Mouse (Mus musculus) spleen, adult 18-20 months (tissue): ENCODE results near the gene Fgfr2.

Experiments
- DNase-seq, 2 experiments: peaks; one replicate each; pipeline ENCODE4 v3.0.0; 2022; ENCODE audit warnings: mixed read lengths in 2 of 2

Fgfr2 gene

GRCm38 (mm10) chr7:132813416-132814088, 309.6 kb downstream of the Fgfr2 start, which contains the start of gene Fam53b:
Gene Fam53b, minus strand, starts transcription at chr7:132813886.
- DNase-seq: peak; percentile 60 to 65

GRCm38 (mm10) chr7:132812619-132813415, 310.3 kb downstream of the Fgfr2 start:
- DNase-seq: peak; percentile 57 to 65

GRCm38 (mm10) chr7:132811716-132812618, 311.2 kb downstream of the Fgfr2 start:
- peak in 1 of 2 experiments; percentile 42 for DNase-seq

GRCm38 (mm10) chr7:132810879-132811278, 312.3 kb downstream of the Fgfr2 start:
- peak; percentile 77 to 90 for DNase-seq

- no peak for DNase-seq
Measured at GRCm38 (mm10) chr7:132810368-132810767, 312.8 kb downstream of the Fgfr2 start.

- DNase-seq: no peak
Measured at GRCm38 (mm10) chr7:132809721-132810120, 313.4 kb downstream of the Fgfr2 start.

- DNase-seq: no peak
Measured at GRCm38 (mm10) chr7:132808841-132809682, 314.1 kb downstream of the Fgfr2 start.

- DNase-seq: no peak
Measured at GRCm38 (mm10) chr7:132808051-132808796, 314.9 kb downstream of the Fgfr2 start.

GRCm38 (mm10) chr7:132806926-132807857, 316.0 kb downstream of the Fgfr2 start:
- DNase-seq: no peak

GRCm38 (mm10) chr7:132806286-132806685, 316.9 kb downstream of the Fgfr2 start:
- DNase-seq: no peak

GRCm38 (mm10) chr7:132804951-132805350, 318.2 kb downstream of the Fgfr2 start:
- DNase-seq: no peak

GRCm38 (mm10) chr7:132804461-132804860, 318.7 kb downstream of the Fgfr2 start:
- DNase-seq: no peak

- DNase-seq: peak; percentile 34 to 47
Measured at GRCm38 (mm10) chr7:132803962-132804361, 319.2 kb downstream of the Fgfr2 start.

GRCm38 (mm10) chr7:132803336-132803735, 319.8 kb downstream of the Fgfr2 start:
- DNase-seq: no peak

GRCm38 (mm10) chr7:132802691-132803090, 320.5 kb downstream of the Fgfr2 start:
- DNase-seq: no peak

- no peak for DNase-seq
Measured at GRCm38 (mm10) chr7:132802066-132802465, 321.1 kb downstream of the Fgfr2 start.

GRCm38 (mm10) chr7:132801509-132801908, 321.6 kb downstream of the Fgfr2 start:
- DNase-seq: no peak

GRCm38 (mm10) chr7:132800868-132801267, 322.3 kb downstream of the Fgfr2 start:
- no peak for DNase-seq

- no peak for DNase-seq
Measured at GRCm38 (mm10) chr7:132799119-132800016, 323.8 kb downstream of the Fgfr2 start.
